Mouse (Mus musculus): ENCODE results near the gene Ccm2l.

DNA sequence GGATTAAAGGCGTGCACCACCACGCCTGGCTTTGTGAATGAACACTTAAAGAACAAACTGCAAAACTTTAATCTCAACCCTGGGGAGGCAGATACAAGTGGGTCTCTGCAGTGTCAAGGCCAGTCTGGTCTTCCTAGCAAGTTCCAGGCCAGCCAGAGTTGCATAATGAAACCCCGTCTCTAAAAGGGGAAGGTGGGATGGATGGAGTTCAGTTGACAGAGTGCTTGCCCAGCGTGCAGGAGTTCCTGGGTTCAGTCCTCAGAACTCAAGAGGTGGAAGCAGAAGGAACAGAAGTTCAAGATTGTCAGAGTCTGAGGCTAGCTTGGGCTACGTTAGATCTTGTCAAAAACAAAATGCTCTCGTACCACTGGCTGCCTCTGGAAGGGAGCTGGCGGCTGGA, 39.7 kb upstream of the Ccm2l start:
- TF ChIP-seq GATA1 (IDR thresholded peaks at IDR 0.05; ENCODE audit: borderline replicate concordance, low read length) (no peak), FLI1 (IDR thresholded peaks at IDR 0.05; ENCODE audit: low read length) (no peak)
